Mouse (Mus musculus) liver, embryonic 16.5 days (tissue): Measurements from ENCODE around the gene Olfr553. TPM values are rescaled to one million over a fixed set of nuclear protein-coding genes. Genes with fewer than 3 reads are reported as not detected.
"Not testable (repeated sequence)": the region's sequence is repeated elsewhere in the genome, so short reads cannot be mapped to it uniquely, and the experiment has no call there.

Source experiments
- ATAC-seq: fragments of 200-750 bp; cut with Nextera tagmentation; 2 replicates; pipeline ENCODE4 v1.8.0; 2017; ENCODE audit warnings: low read depth, mild to moderate bottlenecking, moderate number of reproducible peaks, moderate library complexity
- H3K27ac ChIP-seq: fragments of 300-500 bp; sonication (generic); 2 replicates; pipeline ENCODE4 v1.5.1; 2014; ENCODE audit warnings: mild to moderate bottlenecking, low read length
- H3K27me3 ChIP-seq: fragments of 300-500 bp; sonication (generic); 2 replicates; pipeline ENCODE4 v1.6.1; 2014; ENCODE audit warnings: low read depth, low read length, mixed read lengths; ENCODE audit not compliant: control insufficient read depth, insufficient read depth
- H3K36me3 ChIP-seq: fragments of 300-500 bp; sonication (generic); 2 replicates; pipeline ENCODE4 v1.6.1; 2014; ENCODE audit warnings: mild to moderate bottlenecking; ENCODE audit not compliant: control insufficient read depth, insufficient read depth
- H3K4me1 ChIP-seq: fragments of 300-500 bp; sonication (generic); 2 replicates; pipeline ENCODE4 v1.6.1; 2014; ENCODE audit warnings: low read depth, low read length, mixed read lengths; ENCODE audit not compliant: control insufficient read depth
- H3K4me2 ChIP-seq: fragments of 300-500 bp; sonication (generic); 2 replicates; pipeline ENCODE4 v1.6.1; 2014; ENCODE audit warnings: low read depth, low read length, mixed read lengths
- H3K4me3 ChIP-seq: fragments of 300-500 bp; sonication (generic); 2 replicates; pipeline ENCODE4 v1.5.1; 2014; ENCODE audit warnings: low read depth, mild to moderate bottlenecking, low read length
- H3K9ac ChIP-seq: fragments of 300-500 bp; sonication (generic); 2 replicates; pipeline ENCODE4 v1.6.1; 2014; ENCODE audit warnings: low read depth, low read length
- H3K9me3 ChIP-seq: fragments of 300-500 bp; sonication (generic); replicated peaks from 2 replicates; pipeline ENCODE4 v1.6.1; 2016; ENCODE audit warnings: low read length; ENCODE audit not compliant: control insufficient read depth
- WGBS: fragments of 180-500 bp; shearing (Covaris S2); extraction: QIAGEN DNeasy Blood & Tissue Kit; methylation state at CpG from one replicate; pipeline ENCODE4 v1.1.7; 2014; ENCODE audit not compliant: insufficient replicate concordance; 5-methylcytosine and 5-hydroxymethylcytosine counted together
- polyA plus RNA-seq: library from polyadenylated mRNA; unstranded; fragments of >200 nt; fragmentation: Nextera tagmentation; extraction: Ambion mirVana; gene quantifications from 2 replicates; pipeline ENCODE4 v1.2.1, GENCODE M21; 2015

Olfr553 gene
- not detected in 2 replicates for polyA plus RNA-seq

- no peaks in the 10 kb centered on the region for H3K4me1 ChIP-seq
- no peak within 1 kb of the TSS for H3K4me2 ChIP-seq
- no peak within 1 kb of the TSS for H3K4me3 ChIP-seq
- H3K27ac ChIP-seq = no peak within 1 kb of the TSS
- no peak for ATAC-seq
- no peak within 1 kb of the TSS for H3K9ac ChIP-seq
- H3K36me3 ChIP-seq = no peaks in the 10 kb centered on the region
- H3K9me3 ChIP-seq = no peaks in the 10 kb centered on the region
- H3K27me3 ChIP-seq = no peaks in the 10 kb centered on the region
Measured at GRCm38 (mm10) chr7:102618118-102618517, at the start of gene Olfr553. Olfr553 (minus strand) TSS chr7:102618218.

- WGBS = 30% methylated on average over 2 of the region's 2 CpGs
- ATAC-seq = no peak
- Histone ChIP-seq H3K9me3 (no peaks in the 10 kb centered on the region), H3K4me2 (no peak overlapping the region), H3K4me3 (no peak overlapping the region), H3K9ac (no peak overlapping the region), H3K36me3 (no peaks in the 10 kb centered on the region), H3K27me3 (no peaks in the 10 kb centered on the region), H3K27ac (no peak overlapping the region), H3K4me1 (no peaks in the 10 kb centered on the region)
Measured at GRCm38 (mm10) chr7:102665378-102665777, 47.4 kb upstream of the Olfr553 start.

GRCm38 (mm10) chr7:102664599-102664998 is 46.6 kb upstream of the Olfr553 start, which contains the start of gene Olfr556:
Olfr556 (plus strand) TSS chr7:102664899.
- Histone ChIP-seq H3K4me3 (no peak within 1 kb of the TSS), H3K4me1 (no peaks in the 10 kb centered on the region), H3K9ac (no peak within 1 kb of the TSS), H3K9me3 (no peaks in the 10 kb centered on the region), H3K27ac (no peak within 1 kb of the TSS), H3K27me3 (no peaks in the 10 kb centered on the region), H3K36me3 (no peaks in the 10 kb centered on the region), H3K4me2 (no peak within 1 kb of the TSS)
- WGBS = 48% methylated on average over 3 of the region's 3 CpGs
- no peak for ATAC-seq

GRCm38 (mm10) chr7:102658523-102658922 is 40.5 kb upstream of the Olfr553 start, which contains the start of gene Olfr555:
Olfr555 (plus strand) TSS chr7:102658823.
- Histone ChIP-seq H3K27ac (no peak within 1 kb of the TSS), H3K4me2 (no peak within 1 kb of the TSS), H3K4me3 (no peak within 1 kb of the TSS), H3K9me3 (no peaks in the 10 kb centered on the region), H3K4me1 (no peaks in the 10 kb centered on the region), H3K36me3 (no peaks in the 10 kb centered on the region), H3K27me3 (no peaks in the 10 kb centered on the region), H3K9ac (no peak within 1 kb of the TSS)
- no peak for ATAC-seq
- WGBS = 54% methylated on average over 1 of the region's 1 CpGs

GRCm38 (mm10) chr7:102644945-102645344 is 26.9 kb upstream of the Olfr553 start:
- not testable (repeated sequence) for H3K27ac ChIP-seq, H3K36me3 ChIP-seq, H3K9ac ChIP-seq, H3K27me3 ChIP-seq, H3K4me2 ChIP-seq, H3K9me3 ChIP-seq, H3K4me3 ChIP-seq, H3K4me1 ChIP-seq, ATAC-seq
- 59% methylated on average over 3 of the region's 4 CpGs for WGBS

GRCm38 (mm10) chr7:102638132-102638531 is 20.1 kb upstream of the Olfr553 start, which contains the start of gene Olfr554:
Olfr554 (plus strand) TSS chr7:102638432.
- no peak for ATAC-seq
- Histone ChIP-seq H3K4me3 (no peak within 1 kb of the TSS), H3K9me3 (no peaks in the 10 kb centered on the region), H3K36me3 (no peaks in the 10 kb centered on the region), H3K27ac (no peak within 1 kb of the TSS), H3K4me2 (no peak within 1 kb of the TSS), H3K27me3 (no peaks in the 10 kb centered on the region), H3K9ac (no peak within 1 kb of the TSS), H3K4me1 (no peaks in the 10 kb centered on the region)
- 38% methylated on average over 1 of the region's 1 CpGs for WGBS

GRCm38 (mm10) chr7:102636665-102637064 is 18.6 kb upstream of the Olfr553 start:
- Histone ChIP-seq H3K4me1 (no peaks in the 10 kb centered on the region), H3K27ac (no peak overlapping the region), H3K4me3 (no peak overlapping the region), H3K9me3 (no peaks in the 10 kb centered on the region), H3K9ac (no peak overlapping the region), H3K27me3 (no peaks in the 10 kb centered on the region), H3K36me3 (no peaks in the 10 kb centered on the region), H3K4me2 (no peak overlapping the region)
- no peak for ATAC-seq
- 12% methylated on average over 3 of the region's 3 CpGs for WGBS

GRCm38 (mm10) chr7:102620368-102620767 is 2.4 kb upstream of the Olfr553 start:
- ATAC-seq, H3K36me3 ChIP-seq, H3K9me3 ChIP-seq, H3K27ac ChIP-seq, H3K4me1 ChIP-seq, H3K4me2 ChIP-seq, H3K27me3 ChIP-seq, H3K4me3 ChIP-seq, H3K9ac ChIP-seq: not testable (repeated sequence)
- WGBS = 75% methylated on average over 16 of the region's 19 CpGs

GRCm38 (mm10) chr7:102619608-102620007 is 1.6 kb upstream of the Olfr553 start:
- no peak for ATAC-seq
- Histone ChIP-seq H3K36me3 (no peaks in the 10 kb centered on the region), H3K4me2 (no peak overlapping the region), H3K9me3 (no peaks in the 10 kb centered on the region), H3K4me3 (no peak overlapping the region), H3K9ac (no peak overlapping the region), H3K27ac (no peak overlapping the region), H3K27me3 (no peaks in the 10 kb centered on the region), H3K4me1 (no peaks in the 10 kb centered on the region)
- WGBS = 50% methylated on average over 5 of the region's 5 CpGs
